Mouse (Mus musculus) spleen, adult 2 months (tissue): ENCODE results near the gene D830030K20Rik. TPM values are rescaled to one million over a fixed set of nuclear protein-coding genes. Genes with fewer than 3 reads are reported as not detected.
"Not testable (repeated sequence)": the region's sequence is repeated elsewhere in the genome, so short reads cannot be mapped to it uniquely, and the experiment has no call there.

Experiments used
- DNase-seq, 2 experiments: peaks; one replicate each; pipeline versions ENCODE4 v3.0.0 to v3.0.0-alpha.2; 2012 to 2021; ENCODE audit warnings: low spot score in 2 of 2, low read depth in 1 of 2
- H3K27ac ChIP-seq: fragments of 200-500 bp; 2 replicates; pipeline ENCODE4 v1.5.1; 2012; ENCODE audit warnings: low read length, inconsistent platforms; ENCODE audit not compliant: insufficient read depth
- H3K27me3 ChIP-seq: fragments of 200-500 bp; 2 replicates; pipeline ENCODE4 v1.6.1; 2012; ENCODE audit warnings: mild to moderate bottlenecking, moderate library complexity, low read length, inconsistent platforms; ENCODE audit not compliant: control insufficient read depth, insufficient read depth
- H3K36me3 ChIP-seq: fragments of 200-500 bp; 2 replicates; pipeline ENCODE4 v1.6.1; 2012; ENCODE audit warnings: mild to moderate bottlenecking, low read length, inconsistent platforms; ENCODE audit not compliant: control insufficient read depth, insufficient read depth
- H3K4me1 ChIP-seq: fragments of 200-500 bp; 2 replicates; pipeline ENCODE4 v1.6.1; 2011; ENCODE audit warnings: inconsistent platforms; ENCODE audit not compliant: control insufficient read depth, insufficient read depth, insufficient read length
- H3K4me3 ChIP-seq: fragments of 200-500 bp; 2 replicates; pipeline ENCODE4 v1.5.1; 2011; ENCODE audit warnings: mild to moderate bottlenecking, inconsistent platforms; ENCODE audit not compliant: insufficient read depth, insufficient read length; ENCODE audit errors: extremely low read depth
- WGBS: fragments of 180-500 bp; shearing (Covaris S2); methylation state at CpG from one replicate; pipeline ENCODE4 v1.1.7; 2018; 5-methylcytosine and 5-hydroxymethylcytosine counted together
- polyA plus RNA-seq: library from polyadenylated mRNA; depleted of rRNA; stranded (reverse); fragments of >200 nt; gene quantifications from 2 replicates; pipeline ENCODE4 v1.2.3, GENCODE M21; 2012; rRNA removed

D830030K20Rik gene
- 0.07 TPM in 1 of 2 replicates, not detected in the other for polyA plus RNA-seq

DNA sequence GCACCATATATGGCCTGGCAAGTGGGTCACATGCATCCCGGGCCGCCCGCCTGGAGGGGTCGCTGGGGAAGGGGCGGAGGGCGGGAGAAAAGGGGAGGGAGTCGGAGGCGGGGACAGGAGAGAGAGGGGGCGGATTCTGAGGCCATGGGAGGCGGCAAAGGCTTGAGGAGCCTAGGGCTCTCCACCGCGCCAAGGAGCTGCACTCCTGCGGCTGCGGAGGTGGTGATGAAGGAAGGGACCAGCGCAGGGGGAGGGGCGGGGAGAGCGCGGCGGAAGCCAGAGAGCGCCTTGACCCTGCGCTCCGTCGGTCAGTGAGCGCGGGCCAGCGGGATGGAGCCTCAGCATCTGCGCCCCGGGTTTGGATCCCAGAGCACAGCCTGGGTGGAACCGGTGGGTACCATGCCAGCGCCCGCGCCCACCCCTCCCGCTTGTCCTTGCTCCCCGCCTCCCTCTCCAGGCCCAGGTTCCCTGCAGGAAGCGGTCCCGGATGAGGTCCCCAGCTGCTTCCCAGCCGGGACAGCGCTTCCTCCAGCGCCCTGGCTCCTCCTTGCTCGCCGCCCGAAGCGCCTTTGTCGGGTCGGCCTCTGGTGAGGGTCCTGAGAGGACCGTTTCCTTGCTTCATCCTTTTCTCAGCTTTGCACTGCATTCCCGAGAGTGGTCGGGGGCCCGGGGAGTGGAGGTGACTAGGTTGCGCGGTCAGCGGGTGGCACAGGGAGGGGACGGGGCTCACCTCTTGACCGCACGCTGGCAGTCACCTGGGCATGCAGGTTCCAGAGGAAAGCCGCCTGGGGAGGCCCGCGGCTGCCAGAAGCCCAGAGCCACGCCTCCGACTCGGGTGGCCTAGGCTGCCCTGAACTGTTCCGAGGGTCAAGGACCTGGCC is at the start of gene D830030K20Rik:
D830030K20Rik (plus strand) TSS at position 217 of the 881 bp plus-strand sequence.
- H3K27me3 ChIP-seq, H3K4me3 ChIP-seq, H3K4me1 ChIP-seq, H3K36me3 ChIP-seq, H3K27ac ChIP-seq, DNase-seq: not testable (repeated sequence)
- WGBS: 5% methylated on average over 27 of the region's 62 CpGs

DNA sequence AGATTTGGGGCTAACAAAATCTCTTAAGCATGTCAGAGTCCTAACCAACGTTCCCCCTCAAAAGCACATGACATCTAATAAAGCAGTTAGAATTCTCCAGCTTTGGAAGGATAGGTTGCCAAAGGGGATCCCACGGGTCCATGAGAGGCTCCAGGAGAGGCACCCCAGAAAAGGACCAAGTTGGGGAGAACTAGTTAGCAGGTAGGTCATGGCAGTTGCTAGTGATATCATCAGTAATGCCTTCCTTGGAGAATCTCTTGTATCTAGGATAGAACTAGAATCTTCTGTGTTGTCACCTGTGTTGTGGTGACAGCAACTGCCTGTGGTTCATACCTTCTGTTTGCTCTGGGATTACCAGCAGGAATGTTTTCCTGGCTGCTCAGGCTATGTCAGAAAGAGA is 20.3 kb upstream of the D830030K20Rik start, which contains the start of gene Gm5795:
Gm5795 (plus strand) TSS at position 301 of the 400 bp plus-strand sequence.
- H3K27ac ChIP-seq, DNase-seq, H3K4me3 ChIP-seq, H3K27me3 ChIP-seq, H3K4me1 ChIP-seq, H3K36me3 ChIP-seq: not testable (repeated sequence)
- WGBS: no CpG with 5 or more reads among the region's 2 CpGs

DNA sequence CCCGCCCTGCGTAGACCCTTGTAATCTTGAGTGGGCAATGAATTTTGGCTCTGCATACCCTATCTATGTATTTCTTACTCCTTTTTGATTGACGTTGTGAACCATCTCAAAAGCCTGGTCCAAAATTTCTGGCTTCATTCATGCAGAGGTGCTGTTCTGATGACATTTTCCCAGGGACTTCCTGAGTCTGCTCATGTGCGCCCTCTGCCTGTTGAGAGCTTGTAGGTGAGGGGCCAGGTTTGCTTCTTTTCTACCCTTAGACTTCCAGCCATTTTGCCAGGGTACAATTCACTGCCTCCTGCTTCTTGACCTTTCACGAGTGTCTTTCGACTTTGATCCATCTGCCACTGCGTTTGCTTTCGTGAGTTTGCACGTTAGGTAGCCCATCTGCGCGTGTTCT is 1.1 kb downstream of the D830030K20Rik start:
- 15% methylated on average over 10 of the region's 11 CpGs for WGBS

DNA sequence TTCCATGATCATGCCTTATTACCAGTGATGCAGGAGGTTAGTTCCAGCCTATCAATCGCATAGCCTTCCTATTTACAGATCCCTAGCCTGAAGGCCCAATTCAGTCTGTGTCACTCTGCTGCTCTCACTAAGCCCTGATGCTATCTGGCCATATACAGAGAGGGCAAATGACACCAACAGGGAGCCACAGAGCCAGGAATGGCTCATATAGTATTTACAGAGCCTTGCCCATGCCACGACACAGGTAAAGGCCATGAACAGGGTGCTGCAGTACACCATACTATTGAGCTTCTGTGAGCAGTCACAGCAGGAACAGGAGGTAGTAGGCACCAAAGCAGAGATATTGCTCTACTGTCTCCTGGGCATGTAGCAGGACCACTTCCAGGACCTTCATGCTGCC is 54.2 kb downstream of the D830030K20Rik start:
- H3K27me3 ChIP-seq, H3K4me3 ChIP-seq, H3K4me1 ChIP-seq, H3K27ac ChIP-seq, DNase-seq, H3K36me3 ChIP-seq: not testable (repeated sequence)
- 86% methylated on average over 2 of the region's 2 CpGs for WGBS

More for the DNA sequence above, 1.1 kb downstream of the D830030K20Rik start:
- not testable (repeated sequence) for DNase-seq, H3K27me3 ChIP-seq, H3K27ac ChIP-seq, H3K4me1 ChIP-seq, H3K36me3 ChIP-seq, H3K4me3 ChIP-seq

Other genes with a start within 250 kb of the D830030K20Rik start
- not detected in 2 replicates for gene Gm2888, start 178.5 kb upstream of the D830030K20Rik start, polyA plus RNA-seq
- 0.13 TPM in 1 of 2 replicates, not detected in the other for gene Gm2897, start 159.2 kb upstream of the D830030K20Rik start, polyA plus RNA-seq
- not detected in 2 replicates for gene Gm10340, start 74.5 kb upstream of the D830030K20Rik start, polyA plus RNA-seq
- gene Gm5795, start 20.2 kb upstream of the D830030K20Rik start, polyA plus RNA-seq: not detected in 2 replicates
- gene Gm2956, start 124.1 kb downstream of the D830030K20Rik start, polyA plus RNA-seq: 0.04 and 0.09 TPM in 2 replicates
- not detected in 2 replicates for gene Gm10413, start 186.6 kb downstream of the D830030K20Rik start, polyA plus RNA-seq
- not detected in 2 replicates for gene Gm10409, start 204.1 kb downstream of the D830030K20Rik start, polyA plus RNA-seq
- not detected in 2 replicates for gene Gm3005, start 219.6 kb downstream of the D830030K20Rik start, polyA plus RNA-seq
- gene Gm10408, start 240.9 kb downstream of the D830030K20Rik start, polyA plus RNA-seq: not detected in 2 replicates